Mouse (Mus musculus): ENCODE data around the gene Rnf212. TPM values are rescaled to one million over a fixed set of nuclear protein-coding genes. Genes with fewer than 3 reads are reported as not detected.

Rnf212 gene
- not detected for polyA plus RNA-seq (2014; fragmentation: Illumina TruSeq; extraction: RNeasy Lipid Tissue Mini Kit (QIAGEN cat#74804); ENCODE audit: low read depth, low replicate concordance)

DNA sequence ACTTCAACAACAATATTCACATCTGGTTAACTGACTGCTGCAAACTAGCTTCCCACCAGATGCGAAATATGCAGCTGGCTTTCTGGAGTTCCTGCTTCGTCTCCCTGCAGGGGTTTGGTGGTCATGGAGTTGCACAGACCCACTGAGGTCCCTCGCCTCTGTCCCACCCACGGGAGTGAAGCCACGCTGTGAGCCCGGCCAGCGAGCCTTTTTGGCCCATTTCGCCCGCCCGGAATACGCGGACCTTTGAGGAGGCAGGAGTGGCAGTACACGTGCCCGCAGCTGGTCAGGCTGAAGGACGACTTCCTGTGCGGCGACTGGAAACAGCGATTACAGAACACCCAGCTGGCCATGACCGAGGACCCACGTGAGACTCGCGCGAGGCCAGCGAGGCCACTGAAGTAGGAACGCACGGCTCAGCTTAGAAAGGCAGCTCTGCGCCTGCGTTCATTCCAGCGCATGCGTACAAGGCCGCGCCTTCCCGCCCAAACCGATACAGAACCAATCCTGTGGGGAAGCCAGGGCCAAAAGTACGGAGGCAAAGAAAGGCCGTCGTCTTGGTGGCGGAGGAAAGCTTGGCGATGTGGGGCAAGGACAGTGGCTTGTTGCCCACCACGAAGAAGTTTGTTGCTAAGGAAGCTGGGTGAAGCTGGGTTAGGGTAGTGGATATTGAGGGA is at the start of gene Rnf212:
Gene Rnf212, minus strand, starts transcription at position 353 of the 677 bp plus-strand sequence.

DNA sequence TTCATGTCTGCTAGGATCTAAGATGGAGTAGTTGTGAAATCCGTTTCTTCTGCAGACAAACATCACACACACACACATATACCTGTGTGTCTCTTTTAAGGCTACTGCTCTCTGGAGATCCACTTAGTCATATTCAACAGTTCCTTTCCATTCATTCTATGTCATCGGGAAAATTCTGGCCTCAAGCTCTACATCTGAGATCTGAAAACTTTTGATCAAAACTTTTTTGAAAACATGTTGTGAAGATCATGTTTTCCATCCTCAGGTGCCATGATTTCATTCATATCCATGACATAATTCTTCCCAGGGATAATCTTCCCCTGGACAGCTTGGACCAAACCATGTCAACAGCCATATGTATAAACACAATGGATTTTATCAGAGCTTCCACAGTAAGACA is 34.0 kb upstream of the Rnf212 start, which contains the start of gene Vmn2r8:
Gene Vmn2r8, minus strand, starts transcription at position 101 of the 400 bp plus-strand sequence.

DNA sequence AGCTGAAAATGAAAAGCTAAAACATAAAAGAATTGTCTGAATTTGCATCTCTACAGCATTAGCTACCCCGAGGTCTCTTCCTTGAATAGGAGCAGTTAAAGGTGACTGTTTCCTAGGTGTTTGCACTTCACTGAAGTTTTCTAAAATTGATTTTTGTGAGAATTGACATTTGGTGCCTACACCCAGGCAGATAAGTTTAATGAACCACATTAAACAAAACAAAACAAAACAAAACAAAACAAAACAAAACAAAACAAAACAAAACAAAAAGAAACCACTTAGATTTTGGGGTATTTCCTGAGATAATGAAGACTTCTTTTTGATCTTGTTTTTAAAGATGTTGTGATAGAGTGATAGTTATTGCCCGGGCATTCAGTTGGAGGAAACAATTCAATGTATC is 20.5 kb upstream of the Rnf212 start, which contains the start of gene Tmed11:
Gene Tmed11, minus strand, starts transcription at position 101 of the 400 bp plus-strand sequence.

DNA sequence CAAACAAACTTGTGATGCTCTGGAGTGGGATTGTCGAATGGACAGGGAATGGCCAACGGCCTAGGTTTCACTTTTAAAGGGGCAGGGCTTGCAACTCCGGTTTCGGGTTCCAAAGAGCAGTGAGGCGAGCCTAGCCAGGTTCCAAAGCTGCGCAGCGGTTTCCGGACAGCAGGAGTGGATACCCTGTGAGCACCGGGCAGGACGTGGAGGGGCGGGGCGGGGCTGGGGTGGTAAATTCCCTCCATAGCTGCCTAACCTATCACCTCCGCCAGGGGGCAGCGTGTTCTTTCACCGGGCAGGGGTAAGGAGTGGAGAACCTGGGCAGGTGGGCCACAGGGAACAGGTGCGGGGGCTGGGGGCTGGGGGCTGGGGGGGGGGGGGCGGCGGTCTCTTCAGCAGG is 82.5 kb downstream of the Rnf212 start, which contains the start of gene Fgfrl1:
Gene Fgfrl1, plus strand, starts transcription at position 112 of the 400 bp plus-strand sequence.

Other genes starting within 250 kb of the Rnf212 start
- 0.67 TPM for gene Cplx1, start 225.0 kb downstream of the Rnf212 start, polyA plus RNA-seq (2014; fragmentation: Illumina TruSeq; extraction: RNeasy Lipid Tissue Mini Kit (QIAGEN cat#74804); ENCODE audit: low read depth, low replicate concordance)
- 66.0 TPM for gene Gak, start 145.2 kb downstream of the Rnf212 start, polyA plus RNA-seq (2014; fragmentation: Illumina TruSeq; extraction: RNeasy Lipid Tissue Mini Kit (QIAGEN cat#74804); ENCODE audit: low read depth, low replicate concordance)
- 34.5 TPM for gene Tmem175, start 145.2 kb downstream of the Rnf212 start, polyA plus RNA-seq (2014; fragmentation: Illumina TruSeq; extraction: RNeasy Lipid Tissue Mini Kit (QIAGEN cat#74804); ENCODE audit: low read depth, low replicate concordance)
- 23.0 TPM for gene Idua, start 114.7 kb downstream of the Rnf212 start, polyA plus RNA-seq (2014; fragmentation: Illumina TruSeq; extraction: RNeasy Lipid Tissue Mini Kit (QIAGEN cat#74804); ENCODE audit: low read depth, low replicate concordance)
- gene Dgkq, start 105.3 kb downstream of the Rnf212 start, polyA plus RNA-seq (2014; fragmentation: Illumina TruSeq; extraction: RNeasy Lipid Tissue Mini Kit (QIAGEN cat#74804); ENCODE audit: low read depth, low replicate concordance) = 12.9 TPM
- gene Slc26a1, start 99.4 kb downstream of the Rnf212 start, polyA plus RNA-seq (2014; fragmentation: Illumina TruSeq; extraction: RNeasy Lipid Tissue Mini Kit (QIAGEN cat#74804); ENCODE audit: low read depth, low replicate concordance) = not detected
- 87.8 TPM for gene Fgfrl1, start 82.6 kb downstream of the Rnf212 start, polyA plus RNA-seq (2014; fragmentation: Illumina TruSeq; extraction: RNeasy Lipid Tissue Mini Kit (QIAGEN cat#74804); ENCODE audit: low read depth, low replicate concordance)
- not detected for gene Tmed11, start 20.4 kb upstream of the Rnf212 start, polyA plus RNA-seq (2014; fragmentation: Illumina TruSeq; extraction: RNeasy Lipid Tissue Mini Kit (QIAGEN cat#74804); ENCODE audit: low read depth, low replicate concordance)
- gene Vmn2r8, start 33.9 kb upstream of the Rnf212 start, polyA plus RNA-seq (2014; fragmentation: Illumina TruSeq; extraction: RNeasy Lipid Tissue Mini Kit (QIAGEN cat#74804); ENCODE audit: low read depth, low replicate concordance) = not detected
- gene Vmn2r9, start 77.6 kb upstream of the Rnf212 start, polyA plus RNA-seq (2014; fragmentation: Illumina TruSeq; extraction: RNeasy Lipid Tissue Mini Kit (QIAGEN cat#74804); ENCODE audit: low read depth, low replicate concordance) = not detected
- gene Vmn2r10, start 231.5 kb upstream of the Rnf212 start, polyA plus RNA-seq (2014; fragmentation: Illumina TruSeq; extraction: RNeasy Lipid Tissue Mini Kit (QIAGEN cat#74804); ENCODE audit: low read depth, low replicate concordance) = not detected

Data from adipose tissue, adult 10 weeks (tissue).